In genomic region chr8:45019241-45019640, GRCm38 (mm10) we compare ENCODE assay signal across 38 mouse cellular contexts. TPM values are rescaled to one million over a fixed set of nuclear protein-coding genes. Genes with fewer than 3 reads are reported as not detected.
"Had no signal": no experiment of that assay in that cellular context is flagged by ENCODE, and none has a peak within 500 bp of the region (broad histone marks: within the 10 kb centered on the region; RNA-seq: fewer than 3 reads in every experiment).

No protein-coding gene starts in this region.

- H3K27ac ChIP-seq: gastrocnemius, adult 2 months; heart, adult 2 months; heart, embryonic 15.5 days; hindbrain, embryonic 10.5 days; hindbrain, embryonic 12.5 days; hindbrain, embryonic 14.5 days; kidney, embryonic 15.5 days; kidney, postnatal 0 days; limb, embryonic 13.5 days; limb, embryonic 15.5 days; liver, embryonic 12.5 days; liver, embryonic 14.5 days had no signal

- H3K4me3 ChIP-seq: gastrocnemius, adult 2 months; heart, adult 2 months; heart, embryonic 13.5 days; heart, embryonic 15.5 days; hindbrain, embryonic 10.5 days; hindbrain, embryonic 12.5 days; kidney, embryonic 15.5 days; limb, embryonic 13.5 days; limb, embryonic 15.5 days; liver, embryonic 12.5 days had no signal

- ATAC-seq: hindbrain, embryonic 16.5 days; intestine, embryonic 16.5 days; liver, embryonic 12.5 days had no signal

- H3K9ac ChIP-seq: heart, embryonic 13.5 days; heart, embryonic 15.5 days; hindbrain, embryonic 12.5 days; hindbrain, embryonic 14.5 days; kidney, embryonic 15.5 days; limb, embryonic 13.5 days; limb, embryonic 15.5 days; liver, embryonic 12.5 days; liver, embryonic 14.5 days had no signal

- H3K27me3 ChIP-seq: heart, embryonic 13.5 days; heart, embryonic 15.5 days; hindbrain, embryonic 12.5 days; kidney, embryonic 15.5 days; limb, embryonic 13.5 days; limb, embryonic 15.5 days; liver, embryonic 12.5 days had no signal

- H3K4me1 ChIP-seq: hindbrain, embryonic 10.5 days; hindbrain, embryonic 12.5 days; liver, embryonic 12.5 days had no signal

- DNase-seq: gastrocnemius, adult 2 months; gastrocnemius, postnatal 10 days; gastrocnemius, postnatal 25 days; heart, adult 2 months; heart, postnatal 10 days; kidney, adult 11 months; kidney, adult 2 months; kidney, adult 9 months; kidney, postnatal 14 days; kidney, postnatal 36 days; layer of hippocampus, adult 9-11 months; layer of hippocampus, postnatal 36 days; left cerebral cortex, postnatal 4 days had no signal

- H3K4me2 ChIP-seq: heart, embryonic 11.5 days; heart, embryonic 13.5 days; heart, embryonic 15.5 days; hindbrain, embryonic 12.5 days; hindbrain, embryonic 14.5 days; kidney, embryonic 15.5 days; limb, embryonic 13.5 days; limb, embryonic 15.5 days; liver, embryonic 12.5 days had no signal

- H3K9me3 ChIP-seq: heart, embryonic 13.5 days; heart, embryonic 15.5 days had no signal

RNA-seq across cellular contexts. Expression of gene Mtnr1a, which starts 49.7 kb away (rescaled TPM):
- total RNA-seq: gastrocnemius, adult 2 months; gastrocnemius, postnatal 10 days; gastrocnemius, postnatal 25 days; gastrocnemius, postnatal 4 days; granulocyte monocyte progenitor cell, adult 5-6 weeks; heart, adult 2 months; heart, postnatal 10 days; heart, postnatal 25 days; layer of hippocampus, adult 18-20 months; layer of hippocampus, adult 8-10 months; layer of hippocampus, postnatal 14 days; layer of hippocampus, postnatal 36 days; left cerebral cortex, adult 18-20 months; left cerebral cortex, adult 8-10 months; left cerebral cortex, postnatal 10 days; left cerebral cortex, postnatal 25 days; left cerebral cortex, postnatal 4 days had no signal
- polyA plus RNA-seq: heart, adult 2 months; heart, embryonic 11.5 days; heart, embryonic 15.5 days; kidney, adult 2 months; kidney, postnatal 0 days; limb, embryonic 11.5 days; liver, embryonic 12.5 days had no signal
